Mouse (Mus musculus) erythroblast, embryonic 14.5 days (primary cell): Measurements from ENCODE around the gene Chmp6. TPM values are rescaled to one million over a fixed set of nuclear protein-coding genes. Genes with fewer than 3 reads are reported as not detected.

Experiments used
- H3K27me3 ChIP-seq: 2 replicates; pipeline ENCODE4 v1.6.1; 2012; ENCODE audit warnings: inconsistent platforms; ENCODE audit not compliant: control insufficient read depth
- H3K36me3 ChIP-seq: 2 replicates; pipeline ENCODE4 v1.6.1; 2012; ENCODE audit warnings: mild to moderate bottlenecking, inconsistent platforms; ENCODE audit not compliant: control insufficient read depth
- H3K4me1 ChIP-seq: 2 replicates; pipeline ENCODE4 v1.6.1; 2012; ENCODE audit warnings: inconsistent platforms; ENCODE audit not compliant: control insufficient read depth
- H3K4me3 ChIP-seq: replicated peaks from 2 replicates; pipeline ENCODE3; 2012; ENCODE audit warnings: moderate library complexity, mild to moderate bottlenecking, inconsistent platforms
- H3K9me3 ChIP-seq: 2 replicates; pipeline ENCODE4 v1.6.1; 2012; ENCODE audit warnings: low read length, inconsistent platforms, mixed read lengths; ENCODE audit not compliant: control insufficient read depth
- GATA1 ChIP-seq: IDR thresholded peaks from 2 replicates; pipeline ENCODE4 v1.6.1; 2012; ENCODE audit warnings: low read length, inconsistent platforms, mixed read lengths
- TAL1 ChIP-seq: IDR thresholded peaks from 3 replicates; pipeline ENCODE4 v1.6.1; 2012; ENCODE audit warnings: low read length, inconsistent platforms, mixed read lengths
- polyA plus RNA-seq: library from polyadenylated mRNA; stranded (reverse); fragments of >175 nt; gene quantifications from 2 replicates; pipeline ENCODE4 v1.2.3, GENCODE M21; 2012

The Chmp6 gene
- polyA plus RNA-seq, 1 experiment = 2.7 TPM

DNA sequence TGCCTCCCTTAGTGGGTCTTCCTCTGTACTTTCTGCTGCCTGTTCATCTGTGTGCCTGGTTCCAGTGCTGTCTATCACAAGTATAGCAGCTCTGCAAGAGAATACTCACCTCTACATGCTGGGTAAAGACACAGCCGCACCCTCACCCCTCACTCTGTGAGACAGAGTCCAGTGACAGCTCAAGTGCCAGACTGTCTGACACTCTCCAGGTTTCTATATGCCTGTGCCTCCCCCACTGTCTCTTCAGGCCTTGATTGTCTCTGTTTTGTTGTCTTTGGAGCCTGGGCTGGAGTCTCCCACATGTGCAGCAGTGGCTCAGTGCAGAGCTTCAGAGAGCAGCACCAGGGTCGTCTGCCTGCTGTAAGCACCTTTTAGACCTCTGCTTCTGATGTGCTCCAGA is 29.6 kb upstream of the Chmp6 start:
- Histone ChIP-seq H3K36me3 (peaks cover 73% of the 10 kb centered on the region), H3K9me3 (no peaks in the 10 kb centered on the region), H3K27me3 (no peaks in the 10 kb centered on the region), H3K4me1 (no peaks in the 10 kb centered on the region; the same call in 1 of the 2 replicates), H3K4me3 (no peak overlapping the region)
- TF ChIP-seq GATA1 (no peak), TAL1 (no peak)

DNA sequence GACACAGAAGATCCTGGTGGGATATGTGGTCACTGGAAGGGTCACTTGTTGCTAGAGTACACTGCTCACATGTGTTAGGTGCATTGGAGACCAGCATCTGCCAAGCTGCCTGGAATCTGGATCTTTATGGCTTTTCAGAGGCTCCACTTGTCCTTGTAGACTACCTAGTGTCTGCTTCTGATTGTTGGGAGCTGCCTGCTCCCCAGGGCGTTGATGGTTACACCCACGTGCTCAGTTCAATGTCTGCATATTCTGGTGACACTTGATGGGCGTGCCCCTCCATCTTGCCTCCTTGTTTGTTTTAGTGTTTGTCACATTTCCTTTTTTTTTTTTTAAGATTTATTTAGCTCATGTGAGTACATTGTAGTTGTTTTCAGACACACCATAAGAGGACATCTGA is 23.3 kb upstream of the Chmp6 start:
- peaks cover 89% of the 10 kb centered on the region for H3K36me3 ChIP-seq
- peaks cover 4% of the 10 kb centered on the region for H3K4me1 ChIP-seq
- TF ChIP-seq TAL1 (no peak), GATA1 (no peak)
- no peaks in the 10 kb centered on the region for H3K27me3 ChIP-seq
- no peak overlapping the region for H3K4me3 ChIP-seq
- H3K9me3 ChIP-seq = no peaks in the 10 kb centered on the region

DNA sequence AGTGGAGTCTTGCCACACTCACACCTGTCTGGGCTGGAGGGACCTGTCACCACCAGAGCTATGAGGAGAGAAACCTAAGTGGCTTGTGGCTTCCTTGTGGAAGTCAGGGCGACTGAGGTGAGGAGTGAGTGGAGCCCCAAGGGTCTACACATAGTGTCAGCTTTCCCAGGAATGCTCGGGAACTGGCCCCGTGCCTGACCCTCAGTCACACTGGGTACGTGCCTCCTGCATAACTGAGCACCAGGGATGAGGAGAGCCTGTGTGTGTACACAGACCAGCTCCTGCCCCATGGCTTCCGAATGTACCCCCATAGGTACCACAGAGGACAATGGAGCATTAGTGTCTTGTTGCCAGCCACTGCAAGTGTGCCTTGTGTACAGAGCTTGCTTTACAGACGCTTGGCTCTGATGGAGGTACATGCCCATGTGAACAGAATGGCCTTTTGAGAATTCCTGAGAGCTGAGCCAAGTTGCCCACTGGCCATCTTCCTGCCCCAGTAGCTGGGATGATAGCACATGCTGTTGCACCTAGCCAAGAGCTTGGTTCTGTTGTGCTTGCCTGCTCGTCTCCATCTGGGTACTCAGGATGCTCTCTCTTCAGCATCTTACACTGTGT is 21.5 kb upstream of the Chmp6 start:
- Histone ChIP-seq H3K4me3 (no peak overlapping the region), H3K27me3 (no peaks in the 10 kb centered on the region), H3K9me3 (no peaks in the 10 kb centered on the region), H3K36me3 (peaks cover 86% of the 10 kb centered on the region), H3K4me1 (peaks cover 4% of the 10 kb centered on the region)
- no peak for TF ChIP-seq TAL1
- TF ChIP-seq GATA1 = no peak

DNA sequence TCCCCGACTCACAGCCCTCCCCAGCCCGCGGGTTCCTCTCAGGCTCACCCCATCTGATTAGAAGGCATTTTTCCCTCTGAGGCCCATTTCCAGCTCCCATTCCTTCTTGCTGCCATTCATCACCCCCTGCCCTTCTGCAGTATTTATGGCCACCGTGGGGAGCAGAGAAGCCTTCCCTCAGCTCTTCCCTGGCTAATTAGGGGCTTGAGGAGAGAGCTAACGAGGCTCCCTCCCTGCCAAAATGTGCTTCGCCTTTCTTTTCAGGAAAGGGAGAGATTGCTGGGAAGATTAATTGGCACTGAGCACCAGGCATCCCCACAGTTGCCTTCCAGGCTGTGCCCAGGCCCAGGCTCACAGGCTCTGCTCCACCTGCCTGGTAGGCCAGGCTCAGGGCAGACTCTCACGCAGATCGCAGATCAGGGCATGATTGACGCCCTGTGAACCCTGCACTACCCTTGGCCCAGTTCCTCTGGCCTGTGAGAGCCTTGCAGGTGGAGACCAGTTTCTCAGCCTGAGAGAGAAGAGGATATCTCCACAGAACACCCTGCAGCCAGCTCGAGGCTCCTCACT is 19.5 kb upstream of the Chmp6 start:
- no peak overlapping the region for H3K4me3 ChIP-seq
- no peak for TF ChIP-seq TAL1
- TF ChIP-seq GATA1 = no peak
- H3K36me3 ChIP-seq = peaks cover 90% of the 10 kb centered on the region
- H3K4me1 ChIP-seq = peaks cover 4% of the 10 kb centered on the region
- H3K27me3 ChIP-seq = no peaks in the 10 kb centered on the region
- H3K9me3 ChIP-seq = no peaks in the 10 kb centered on the region

DNA sequence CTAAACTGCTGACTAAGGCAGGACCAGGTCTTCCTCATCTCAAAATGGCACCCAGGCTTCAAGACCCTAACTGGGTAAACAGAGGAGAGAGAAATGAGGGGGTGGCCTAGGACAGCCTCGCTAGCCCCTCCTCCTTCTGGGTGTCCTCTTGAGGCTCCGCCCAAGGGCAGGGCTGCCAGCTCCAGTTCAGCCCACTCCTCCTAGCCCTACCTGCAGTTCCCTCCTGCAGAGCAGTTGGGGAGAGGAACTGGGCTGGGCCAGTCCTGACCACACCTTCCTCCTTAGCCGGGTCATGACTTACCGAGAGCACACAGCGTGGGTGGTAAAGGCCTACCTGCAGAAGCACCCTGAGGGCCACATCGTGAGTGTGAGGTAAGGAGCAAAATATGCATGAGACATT is 18.6 kb upstream of the Chmp6 start:
- H3K27me3 ChIP-seq = no peaks in the 10 kb centered on the region
- no peak overlapping the region for H3K4me3 ChIP-seq
- peaks cover 4% of the 10 kb centered on the region for H3K4me1 ChIP-seq
- H3K9me3 ChIP-seq = no peaks in the 10 kb centered on the region
- H3K36me3 ChIP-seq = peaks cover 87% of the 10 kb centered on the region
- no peak for TF ChIP-seq TAL1
- no peak for TF ChIP-seq GATA1

DNA sequence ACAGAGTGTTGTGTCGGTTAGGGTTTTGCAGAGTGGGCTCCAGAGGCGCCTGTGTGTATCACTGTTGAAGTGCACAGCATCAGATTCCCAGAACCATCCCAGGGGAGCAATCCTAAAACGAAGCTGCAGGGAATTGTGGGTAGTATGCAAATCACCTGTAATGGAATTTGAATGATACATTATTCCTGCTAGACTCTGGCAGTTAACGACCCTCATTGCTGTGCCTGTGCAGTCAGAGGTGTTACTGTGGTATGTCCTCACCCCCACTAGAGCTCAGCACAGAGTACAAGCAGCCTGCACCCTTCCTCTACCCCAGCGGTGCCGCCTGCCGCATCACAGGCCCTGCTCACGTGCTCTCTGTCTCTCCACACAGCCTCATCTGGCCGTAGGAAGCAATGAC is 16.2 kb upstream of the Chmp6 start:
- TF ChIP-seq GATA1 = no peak
- TF ChIP-seq TAL1 = no peak
- Histone ChIP-seq H3K27me3 (no peaks in the 10 kb centered on the region), H3K4me1 (no peaks in the 10 kb centered on the region), H3K9me3 (no peaks in the 10 kb centered on the region), H3K36me3 (peaks cover 66% of the 10 kb centered on the region), H3K4me3 (no peak overlapping the region)

DNA sequence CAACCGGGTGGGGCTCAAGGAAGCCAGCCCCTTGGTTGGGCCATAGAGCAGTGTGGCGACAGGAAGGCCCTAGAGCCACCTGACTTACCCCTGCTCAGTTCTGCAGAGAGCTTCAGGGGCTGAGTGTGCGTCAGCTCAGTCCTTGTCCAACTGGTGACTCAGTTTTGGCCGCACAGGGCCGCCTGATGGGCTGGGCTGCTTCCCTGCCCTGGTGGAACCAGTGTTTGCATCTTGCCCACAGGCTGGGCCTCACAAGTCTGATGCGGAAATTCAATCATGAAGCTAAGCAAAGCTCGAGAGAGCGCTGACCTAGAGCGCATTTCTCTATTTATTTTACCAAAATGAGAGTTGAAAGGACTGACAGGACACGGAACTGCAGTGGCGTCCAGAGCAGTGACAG is 14.3 kb upstream of the Chmp6 start:
- H3K4me3 ChIP-seq = no peak overlapping the region
- TF ChIP-seq TAL1 (no peak), GATA1 (no peak)
- H3K4me1 ChIP-seq = no peaks in the 10 kb centered on the region
- H3K9me3 ChIP-seq = no peaks in the 10 kb centered on the region
- no peaks in the 10 kb centered on the region for H3K27me3 ChIP-seq
- peaks cover 50% of the 10 kb centered on the region for H3K36me3 ChIP-seq

DNA sequence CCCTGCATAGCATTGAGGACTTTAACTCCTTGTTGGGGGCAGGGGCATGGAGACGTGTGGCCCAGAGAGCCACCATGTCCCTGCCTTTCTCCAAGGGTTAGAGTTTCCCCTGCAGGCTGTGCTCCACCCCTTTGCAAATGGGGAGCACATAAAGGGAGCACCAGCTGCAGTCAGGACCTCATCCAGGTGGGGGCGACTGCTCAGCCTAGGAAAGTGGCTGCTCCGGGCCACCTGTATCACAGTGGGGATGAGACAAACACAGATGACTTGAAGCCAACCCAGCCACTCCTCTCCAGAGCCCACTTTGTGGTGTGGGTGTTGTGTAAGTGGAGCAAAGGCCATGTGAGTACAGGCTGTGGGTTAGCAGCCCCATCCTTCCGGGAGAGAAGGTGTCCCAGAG is 12.1 kb upstream of the Chmp6 start:
- H3K4me1 ChIP-seq = no peaks in the 10 kb centered on the region
- H3K9me3 ChIP-seq = no peaks in the 10 kb centered on the region
- TF ChIP-seq GATA1 (no peak), TAL1 (no peak)
- H3K4me3 ChIP-seq = no peak overlapping the region
- no peaks in the 10 kb centered on the region for H3K27me3 ChIP-seq
- H3K36me3 ChIP-seq = peaks cover 29% of the 10 kb centered on the region

DNA sequence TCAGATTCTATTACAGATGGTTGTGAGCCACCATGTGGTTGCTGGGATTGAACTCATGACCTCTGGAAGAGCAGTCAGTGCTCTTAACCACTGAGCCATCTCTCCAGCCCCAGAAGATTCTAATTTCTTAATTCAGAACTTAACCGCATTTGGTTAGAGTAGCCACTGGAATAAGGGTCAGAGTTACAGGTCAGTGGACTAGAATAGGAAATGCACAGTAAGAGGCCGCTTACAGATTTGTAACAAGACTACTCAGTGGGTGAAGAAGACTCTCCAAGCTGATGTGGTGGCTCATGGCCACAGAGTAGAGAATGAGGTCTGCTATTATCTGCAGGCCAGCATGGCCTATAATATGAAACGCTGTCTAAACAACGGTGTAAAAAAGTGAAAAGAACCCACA is 10.3 kb upstream of the Chmp6 start:
- H3K4me3 ChIP-seq = no peak overlapping the region
- H3K27me3 ChIP-seq = no peaks in the 10 kb centered on the region
- no peak for TF ChIP-seq GATA1
- TF ChIP-seq TAL1 = no peak
- no peaks in the 10 kb centered on the region for H3K9me3 ChIP-seq
- H3K4me1 ChIP-seq = no peaks in the 10 kb centered on the region
- peaks cover 15% of the 10 kb centered on the region for H3K36me3 ChIP-seq
